In the genomic region with DNA sequence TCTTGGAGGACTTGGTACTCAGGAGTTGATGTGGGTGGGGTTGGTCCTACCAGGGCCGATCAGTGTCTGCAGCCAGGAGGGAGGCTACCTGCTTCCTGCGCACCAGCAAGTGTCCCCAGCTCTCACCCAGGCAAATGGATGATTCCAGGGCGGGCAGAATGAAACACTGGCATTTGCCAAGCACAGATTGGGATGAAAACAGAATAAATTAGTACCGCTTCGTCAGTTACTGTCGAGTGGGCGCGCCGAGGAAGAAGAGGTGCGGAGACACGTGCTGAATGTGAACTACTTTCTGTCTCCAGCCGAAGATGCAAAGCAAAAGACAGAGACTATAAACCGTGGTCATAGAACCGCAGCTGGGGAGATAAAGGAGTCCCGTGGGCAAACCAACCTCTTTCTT, we compare ENCODE assay signal across 24 mouse cellular contexts.
DNase-seq lines count a peak whose midpoint lies in the region; ATAC-seq and TF ChIP-seq lines count a peak whose summit lies in the region.
"Had no signal": no experiment of that assay in that cellular context is flagged by ENCODE, and none has a peak within 500 bp of the region (broad histone marks: within the 10 kb centered on the region; RNA-seq: fewer than 3 reads in every experiment).

No protein-coding gene starts in this region.

- no peak for TF ChIP-seq POLR2A in kidney, adult 2 months (IDR thresholded peaks at IDR 0.05; ENCODE audit: low read depth, low read length)

- DNase-seq in forebrain, embryonic 10.5 days (ENCODE audit: extremely low spot score, low spot score): no peak
- DNase-seq in left cerebral cortex, postnatal 14 days (ENCODE audit: low spot score in 2 of 2): peak; percentile 43 to 52
- DNase-seq in left cerebral cortex, postnatal 10 days (ENCODE audit: extremely low spot score in 1 of 2, low spot score in 2 of 2): no peak
- DNase-seq in frontal cortex, postnatal 14 days (ENCODE audit: low spot score in 2 of 2): peak; percentile 10 to 21
- DNase-seq in right cerebral cortex, postnatal 14 days: peak; percentile 17
- DNase-seq in kidney, adult 2 months: no peak
- DNase-seq in cerebellum, adult 8-10 months: no peak
- DNase-seq: adrenal gland, postnatal 25 days; cerebellum, adult 18-20 months; heart, postnatal 14 days; retina, postnatal 1 day; thymus, adult 2 months had no signal

- H3K27ac ChIP-seq in forebrain, embryonic 16.5 days (ENCODE audit: low read length): no peak overlapping the region
- H3K27ac ChIP-seq in forebrain, embryonic 10.5 days: no peak overlapping the region
- no peak overlapping the region for H3K27ac ChIP-seq in kidney, adult 2 months (ENCODE audit: insufficient read depth, low read depth, low read length)
- H3K27ac ChIP-seq: hindbrain, embryonic 14.5 days; limb, embryonic 15.5 days; stomach, embryonic 15.5 days had no signal

- no peak overlapping the region for H3K4me3 ChIP-seq in forebrain, embryonic 16.5 days (replicated peaks; ENCODE audit: low read length)
- H3K4me3 ChIP-seq in forebrain, embryonic 10.5 days: no peak overlapping the region
- no peak overlapping the region for H3K4me3 ChIP-seq in kidney, adult 2 months (ENCODE audit: insufficient read depth, low read depth, low read length)
- H3K4me3 ChIP-seq: erythroblast, embryonic 14.5 days; heart, embryonic 12.5 days; limb, embryonic 15.5 days; megakaryocyte, embryonic 14.5 days; stomach, embryonic 15.5 days had no signal

- TF ChIP-seq CTCF in kidney, adult 2 months (conservative IDR thresholded peaks at IDR 0.05; ENCODE audit: insufficient read depth, insufficient read length, low read depth, low read length): no peak

- no peaks in the 10 kb centered on the region for H3K27me3 ChIP-seq in forebrain, embryonic 16.5 days (replicated peaks; ENCODE audit: control insufficient read depth, insufficient read depth, low read length)
- H3K27me3 ChIP-seq in forebrain, embryonic 10.5 days (ENCODE audit: poor library complexity, severe bottlenecking): no peaks in the 10 kb centered on the region
- H3K27me3 ChIP-seq in kidney, adult 2 months (replicated peaks; ENCODE audit: control insufficient read depth, insufficient read depth, low read length): no peaks in the 10 kb centered on the region
- H3K27me3 ChIP-seq: stomach, embryonic 15.5 days had no signal

- H3K9ac ChIP-seq in forebrain, embryonic 16.5 days (replicated peaks; ENCODE audit: low read depth, low read length): no peak overlapping the region
- H3K9ac ChIP-seq: heart, embryonic 12.5 days; hindbrain, embryonic 14.5 days; limb, embryonic 15.5 days; stomach, embryonic 15.5 days had no signal

- H3K9me3 ChIP-seq in forebrain, embryonic 16.5 days (ENCODE audit: control insufficient read depth, low read length): no peaks in the 10 kb centered on the region
- no peaks in the 10 kb centered on the region for H3K9me3 ChIP-seq in forebrain, embryonic 10.5 days
- H3K9me3 ChIP-seq: heart, embryonic 12.5 days; limb, embryonic 15.5 days; stomach, embryonic 15.5 days had no signal

- H3K4me2 ChIP-seq in forebrain, embryonic 16.5 days (ENCODE audit: low read length): no peak overlapping the region
- H3K4me2 ChIP-seq: heart, embryonic 12.5 days; hindbrain, embryonic 14.5 days; limb, embryonic 15.5 days; stomach, embryonic 15.5 days had no signal

- no peaks in the 10 kb centered on the region for H3K4me1 ChIP-seq in forebrain, embryonic 16.5 days (replicated peaks; ENCODE audit: control insufficient read depth, insufficient read depth, low read length)
- no peaks in the 10 kb centered on the region for H3K4me1 ChIP-seq in forebrain, embryonic 10.5 days
- H3K4me1 ChIP-seq in kidney, adult 2 months (ENCODE audit: control insufficient read depth, insufficient read depth, low read length): no peaks in the 10 kb centered on the region
- H3K4me1 ChIP-seq: limb, embryonic 15.5 days; stomach, embryonic 15.5 days had no signal

- H3K36me3 ChIP-seq in forebrain, embryonic 16.5 days (ENCODE audit: control insufficient read depth, insufficient read depth): no peaks in the 10 kb centered on the region
- H3K36me3 ChIP-seq in forebrain, embryonic 10.5 days (replicated peaks): no peaks in the 10 kb centered on the region
- no peaks in the 10 kb centered on the region for H3K36me3 ChIP-seq in kidney, adult 2 months (ENCODE audit: control insufficient read depth, insufficient read depth, low read length)
- H3K36me3 ChIP-seq: G1E; heart, embryonic 12.5 days; limb, embryonic 15.5 days; stomach, embryonic 15.5 days had no signal

- intact Hi-C loops in left cerebral cortex, postnatal 14 days (cut with DNase I): no loop called here
- intact Hi-C loops in left cerebral cortex, postnatal 10 days (cut with DNase I): no loop called here

- 60% methylated on average over 15 of the region's 15 CpGs for WGBS in forebrain, embryonic 16.5 days
- WGBS in forebrain, embryonic 10.5 days: 87% methylated on average over 15 of the region's 15 CpGs
- WGBS in kidney, adult 2 months: 64% methylated on average over 15 of the region's 15 CpGs

- ATAC-seq in forebrain, embryonic 16.5 days: 0 out of 2 replicates have a peak, but pooled peaks have one; percentile 18
- ATAC-seq: forebrain, embryonic 14.5 days; intestine, embryonic 16.5 days; lung, postnatal 0 days; midbrain, embryonic 16.5 days had no signal

Comparison
In these comparisons a context has a peak if more than half of its experiments do, and no peak if none do; other contexts are left out.
1. DNase-seq: peak in left cerebral cortex, postnatal 14 days (2 of 2), frontal cortex, postnatal 14 days (2 of 2) and right cerebral cortex, postnatal 14 days (single experiment); none in forebrain, embryonic 10.5 days (single experiment), left cerebral cortex, postnatal 10 days (0 of 2), kidney, adult 2 months (single experiment) and cerebellum, adult 8-10 months (single experiment).